Mouse (Mus musculus) hindbrain, embryonic 11.5 days (tissue): ENCODE measurements around the gene Gemin7. TPM values are rescaled to one million over a fixed set of nuclear protein-coding genes. Genes with fewer than 3 reads are reported as not detected.

Experiments
- ATAC-seq: fragments of 200-750 bp; cut with Nextera tagmentation; 2 replicates; pipeline ENCODE4 v1.8.0; 2017; ENCODE audit warnings: mild to moderate bottlenecking, moderate TSS enrichment, moderate library complexity; ENCODE audit not compliant: low FRiP score
- DNase-seq: peaks from one replicate; pipeline ENCODE4 v3.0.0-alpha.2; 2015; ENCODE audit warnings: low spot score
- H3K27ac ChIP-seq: fragments of 300-500 bp; sonication (generic); 2 replicates; pipeline ENCODE4 v1.5.1; 2014; ENCODE audit warnings: mild to moderate bottlenecking, low read depth, low read length
- H3K27me3 ChIP-seq: fragments of 300-500 bp; sonication (generic); 2 replicates; pipeline ENCODE4 v1.6.1; 2014; ENCODE audit warnings: mild to moderate bottlenecking, low read length, moderate library complexity, mixed read lengths; ENCODE audit not compliant: control insufficient read depth, insufficient read depth
- H3K36me3 ChIP-seq: fragments of 300-500 bp; sonication (generic); 2 replicates; pipeline ENCODE4 v1.6.1; 2014; ENCODE audit warnings: mild to moderate bottlenecking, low read length, moderate library complexity, mixed read lengths; ENCODE audit not compliant: control insufficient read depth, insufficient read depth
- H3K4me1 ChIP-seq: fragments of 300-500 bp; sonication (generic); replicated peaks from 2 replicates; pipeline ENCODE4 v1.6.1; 2014; ENCODE audit warnings: low read length, mixed read lengths; ENCODE audit not compliant: control insufficient read depth, insufficient read depth
- H3K4me2 ChIP-seq: fragments of 300-500 bp; sonication (generic); replicated peaks from 2 replicates; pipeline ENCODE4 v1.6.1; 2014; ENCODE audit warnings: mild to moderate bottlenecking, low read depth, low read length
- H3K4me3 ChIP-seq: fragments of 300-500 bp; sonication (generic); 2 replicates; pipeline ENCODE4 v1.5.1; 2014; ENCODE audit warnings: low read depth, low read length
- H3K9ac ChIP-seq: fragments of 300-500 bp; sonication (generic); 2 replicates; pipeline ENCODE4 v1.6.1; 2014; ENCODE audit warnings: low read depth, low read length
- H3K9me3 ChIP-seq: fragments of 300-500 bp; sonication (generic); 2 replicates; pipeline ENCODE4 v1.6.1; 2016; ENCODE audit warnings: low read length; ENCODE audit not compliant: control insufficient read depth
- WGBS: fragments of 180-500 bp; shearing (Covaris S2); extraction: QIAGEN DNeasy Blood & Tissue Kit; methylation state at CpG from one replicate; pipeline ENCODE4 v1.1.7; 2014; 5-methylcytosine and 5-hydroxymethylcytosine counted together
- polyA plus RNA-seq: library from polyadenylated mRNA; unstranded; fragments of >200 nt; fragmentation: Nextera tagmentation; extraction: Ambion mirVana; gene quantifications from 2 replicates; pipeline ENCODE4 v1.2.1, GENCODE M21; 2014

Gemin7 gene
- polyA plus RNA-seq, 1 experiment from 2014 or later = 173 TPM

- Histone ChIP-seq H3K4me1 (peaks cover 4% of the 10 kb centered on the region; the same call in 1 of the 2 replicates), H3K4me2 (no peak overlapping the region), H3K27ac (no peak overlapping the region), H3K9me3 (no peaks in the 10 kb centered on the region), H3K9ac (no peak overlapping the region), H3K36me3 (peaks cover 9% of the 10 kb centered on the region; the same call in 1 of the 2 replicates), H3K27me3 (no peaks in the 10 kb centered on the region), H3K4me3 (no peak overlapping the region)
- ATAC-seq (no peak), DNase-seq (no peak)
- WGBS = 80% methylated on average over 3 of the region's 3 CpGs
These were observed 7.7 kb downstream of the Gemin7 start for GRCm38 (mm10) chr7:19569647-19570046.

GRCm38 (mm10) chr7:19567426-19567825, 10.0 kb downstream of the Gemin7 start:
- Histone ChIP-seq H3K4me3 (no peak overlapping the region), H3K36me3 (peaks cover 13% of the 10 kb centered on the region), H3K27ac (no peak overlapping the region), H3K9ac (no peak overlapping the region), H3K4me2 (no peak overlapping the region), H3K4me1 (peaks cover 6% of the 10 kb centered on the region; the same call in 1 of the 2 replicates), H3K9me3 (no peaks in the 10 kb centered on the region), H3K27me3 (no peaks in the 10 kb centered on the region)
- ATAC-seq (no peak), DNase-seq (no peak)
- 94% methylated on average over 8 of the region's 8 CpGs for WGBS

- Histone ChIP-seq H3K4me2 (no peak overlapping the region), H3K4me1 (peaks cover 3% of the 10 kb centered on the region; the same call in 1 of the 2 replicates), H3K9ac (no peak overlapping the region), H3K27me3 (no peaks in the 10 kb centered on the region), H3K9me3 (no peaks in the 10 kb centered on the region), H3K4me3 (no peak overlapping the region), H3K36me3 (peaks cover 13% of the 10 kb centered on the region), H3K27ac (no peak overlapping the region)
- 98% methylated on average over 2 of the region's 2 CpGs for WGBS
- DNase-seq = no peak
- ATAC-seq = no peak
These were observed 11.6 kb downstream of the Gemin7 start for GRCm38 (mm10) chr7:19565803-19566202.

- DNase-seq = no peak
- 85% methylated on average over 4 of the region's 4 CpGs for WGBS
- Histone ChIP-seq H3K27ac (no peak overlapping the region), H3K9ac (no peak overlapping the region), H3K4me1 (peaks cover 10% of the 10 kb centered on the region), H3K36me3 (peaks cover 13% of the 10 kb centered on the region), H3K4me2 (no peak overlapping the region), H3K9me3 (no peaks in the 10 kb centered on the region), H3K4me3 (no peak overlapping the region), H3K27me3 (no peaks in the 10 kb centered on the region)
- ATAC-seq = no peak
These were observed 12.9 kb downstream of the Gemin7 start for GRCm38 (mm10) chr7:19564455-19564854.

GRCm38 (mm10) chr7:19563884-19564283, 13.5 kb downstream of the Gemin7 start:
- Histone ChIP-seq H3K4me2 (no peak overlapping the region), H3K4me3 (no peak overlapping the region), H3K27me3 (no peaks in the 10 kb centered on the region), H3K9ac (no peak overlapping the region), H3K9me3 (no peaks in the 10 kb centered on the region), H3K4me1 (peaks cover 10% of the 10 kb centered on the region), H3K36me3 (peaks cover 12% of the 10 kb centered on the region), H3K27ac (no peak overlapping the region)
- WGBS = 90% methylated on average over 3 of the region's 3 CpGs
- ATAC-seq = no peak
- DNase-seq = no peak

GRCm38 (mm10) chr7:19562643-19563410, 14.6 kb downstream of the Gemin7 start, which contains the start of gene Ppp1r37:
Gene Ppp1r37, minus strand, starts transcription at chr7:19563076.
- WGBS = 5% methylated on average over 19 of the region's 19 CpGs
- Histone ChIP-seq H3K4me2 (peak within 1 kb of the TSS; percentile 96), H3K9ac (peak within 1 kb of the TSS; percentile 81), H3K27ac (peak within 1 kb of the TSS; percentile 76), H3K4me1 (peaks cover 10% of the 10 kb centered on the region), H3K27me3 (no peaks in the 10 kb centered on the region), H3K9me3 (no peaks in the 10 kb centered on the region), H3K36me3 (peaks cover 8% of the 10 kb centered on the region), H3K4me3 (peak within 1 kb of the TSS; percentile 85)
- ATAC-seq = peak; percentile 48; the same call in 1 of the 2 replicates
- peak; percentile 54 for DNase-seq

- ATAC-seq = peak; percentile 93
- under 1% methylated on average over 102 of the region's 102 CpGs for WGBS
- Histone ChIP-seq H3K27ac (peak overlapping the region; percentile 76), H3K36me3 (peaks cover 8% of the 10 kb centered on the region), H3K9me3 (no peaks in the 10 kb centered on the region), H3K4me3 (peak overlapping the region; percentile 85), H3K9ac (peak overlapping the region; percentile 81), H3K27me3 (no peaks in the 10 kb centered on the region), H3K4me1 (peaks cover 10% of the 10 kb centered on the region), H3K4me2 (peak overlapping the region; percentile 96)
- peak; percentile 98 for DNase-seq
These were observed 15.4 kb downstream of the Gemin7 start for GRCm38 (mm10) chr7:19561765-19562642.

- peak overlapping the region; percentile 81 for H3K9ac ChIP-seq
- ATAC-seq (no peak), DNase-seq (no peak)
- peak overlapping the region; percentile 96 for H3K4me2 ChIP-seq
- H3K9me3 ChIP-seq = no peaks in the 10 kb centered on the region
- peak overlapping the region; percentile 85 for H3K4me3 ChIP-seq
- peaks cover 8% of the 10 kb centered on the region for H3K36me3 ChIP-seq
- no peaks in the 10 kb centered on the region for H3K27me3 ChIP-seq
- H3K4me1 ChIP-seq = peaks cover 10% of the 10 kb centered on the region
- peak overlapping the region; percentile 76; the same call in 1 of the 2 replicates for H3K27ac ChIP-seq
- under 1% methylated on average over 11 of the region's 11 CpGs for WGBS
These were observed 16.0 kb downstream of the Gemin7 start for GRCm38 (mm10) chr7:19561431-19561764.
